Comparison of ENCODE assay signal across 9 mouse cellular contexts in genomic region chr11:115383701-115384474, GRCm38 (mm10). TPM values are rescaled to one million over a fixed set of nuclear protein-coding genes. Genes with fewer than 3 reads are reported as not detected.
DNase-seq lines count a peak whose midpoint lies in the region; ATAC-seq and TF ChIP-seq lines count a peak whose summit lies in the region.
"Had no signal": no experiment of that assay in that cellular context is flagged by ENCODE, and none has a peak within 500 bp of the region (broad histone marks: within the 10 kb centered on the region; RNA-seq: fewer than 3 reads in every experiment).

No protein-coding gene starts in this region.

- peaks cover 6% of the 10 kb centered on the region; the same call in 1 of the 2 replicates for H3K36me3 ChIP-seq in forebrain, embryonic 14.5 days (ENCODE audit: control insufficient read depth, insufficient read depth, low read length)
- no peaks in the 10 kb centered on the region for H3K36me3 ChIP-seq in kidney, postnatal 0 days (ENCODE audit: insufficient read depth, low read length)
- H3K36me3 ChIP-seq in thymus, adult 2 months (ENCODE audit: control insufficient read depth, insufficient read depth, low read length) = no peaks in the 10 kb centered on the region

- peak overlapping the region; percentile 92 for H3K4me3 ChIP-seq in gastrocnemius, adult 2 months
- peak overlapping the region; percentile 91 for H3K4me3 ChIP-seq in forebrain, embryonic 14.5 days (ENCODE audit: low read depth, low read length)
- H3K4me3 ChIP-seq in kidney, postnatal 0 days (replicated peaks; ENCODE audit: low read depth, low read length) = no peak overlapping the region
- no peak overlapping the region for H3K4me3 ChIP-seq in thymus, adult 2 months (ENCODE audit: control insufficient read depth, insufficient read depth, low read length)

- peaks cover 23% of the 10 kb centered on the region for H3K4me1 ChIP-seq in forebrain, embryonic 14.5 days (ENCODE audit: control insufficient read depth, insufficient read depth, low read length)
- peaks cover 25% of the 10 kb centered on the region; the same call in 1 of the 2 replicates for H3K4me1 ChIP-seq in kidney, postnatal 0 days (replicated peaks; ENCODE audit: insufficient read depth, low read length)
- peaks cover 10% of the 10 kb centered on the region for H3K4me1 ChIP-seq in thymus, adult 2 months (replicated peaks; ENCODE audit: control insufficient read depth, insufficient read depth, low read length)

- 32% methylated on average over 16 of the region's 16 CpGs for WGBS in forebrain, embryonic 14.5 days
- 50% methylated on average over 16 of the region's 16 CpGs for WGBS in kidney, postnatal 0 days
- WGBS in thymus, adult 2 months = 70% methylated on average over 16 of the region's 16 CpGs

- no peak for DNase-seq in gastrocnemius, adult 2 months
- DNase-seq in gastrocnemius, adult 18-20 months (ENCODE audit: low spot score) = no peak
- DNase-seq in MN1 (ENCODE audit: low spot score) = peak; percentile 69
- peak; percentile 81 for DNase-seq in forebrain, embryonic 14.5 days (ENCODE audit: low spot score)
- peak; percentile 29 for DNase-seq in kidney, postnatal 0 days (ENCODE audit: low spot score)
- peak; percentile 58 for DNase-seq in lung, postnatal 36 days
- peak; percentile 65 for DNase-seq in testis, postnatal 14 days (ENCODE audit: low spot score)
- no peak for DNase-seq in thymus, adult 2 months

- H3K9me3 ChIP-seq in forebrain, embryonic 14.5 days (replicated peaks; ENCODE audit: control insufficient read depth, low read length) = no peaks in the 10 kb centered on the region
- H3K9me3 ChIP-seq in kidney, postnatal 0 days (replicated peaks; ENCODE audit: low read length) = no peaks in the 10 kb centered on the region

- TF ChIP-seq POLR2A in thymus, adult 2 months (IDR thresholded peaks at IDR 0.05; ENCODE audit: control insufficient read depth, extremely low read depth, insufficient read depth, low read length, poor library complexity) = no peak

- TF ChIP-seq CTCF in gastrocnemius, adult 2 months (IDR thresholded peaks at IDR 0.05) = no peak
- TF ChIP-seq CTCF in kidney, postnatal 0 days (IDR thresholded peaks at IDR 0.05; ENCODE audit: low read depth) = no peak
- TF ChIP-seq CTCF in thymus, adult 2 months (IDR thresholded peaks at IDR 0.05; ENCODE audit: borderline replicate concordance, control insufficient read depth, extremely low read depth, insufficient read depth, low read length, poor library complexity) = no peak

- H3K4me2 ChIP-seq in forebrain, embryonic 14.5 days (ENCODE audit: low read length) = peak overlapping the region; percentile 88
- peak overlapping the region; percentile 82 for H3K4me2 ChIP-seq in kidney, postnatal 0 days (ENCODE audit: low read length)

- intact Hi-C loops in gastrocnemius, adult 2 months (cut with DNase I) = loop anchor here (10.0 kb wide), 1 partner anchor 709 kb away; the partner anchor contains the start of gene Ttyh2

- H3K27ac ChIP-seq in gastrocnemius, adult 2 months = peak overlapping the region; percentile 89
- H3K27ac ChIP-seq in forebrain, embryonic 14.5 days (ENCODE audit: low read depth, low read length) = peak overlapping the region; percentile 77
- peak overlapping the region; percentile 58 for H3K27ac ChIP-seq in kidney, postnatal 0 days
- H3K27ac ChIP-seq in thymus, adult 2 months (ENCODE audit: control insufficient read depth, insufficient read depth, low read length) = no peak overlapping the region
- H3K27ac ChIP-seq: macrophage had no signal

- peak; percentile 42; the same call in 1 of the 2 replicates for ATAC-seq in forebrain, embryonic 14.5 days
- ATAC-seq in kidney, postnatal 0 days (replicated peaks; ENCODE audit: low FRiP score, low read depth) = no peak

- H3K27me3 ChIP-seq in forebrain, embryonic 14.5 days (replicated peaks; ENCODE audit: control insufficient read depth, insufficient read depth, low read length) = no peaks in the 10 kb centered on the region
- no peaks in the 10 kb centered on the region for H3K27me3 ChIP-seq in kidney, postnatal 0 days (ENCODE audit: insufficient read depth, low read length)
- H3K27me3 ChIP-seq in thymus, adult 2 months (ENCODE audit: control insufficient read depth, insufficient read depth, low read length) = peaks cover 10% of the 10 kb centered on the region; the same call in 1 of the 2 replicates

- peak overlapping the region; percentile 98 for H3K9ac ChIP-seq in forebrain, embryonic 14.5 days (ENCODE audit: low read length)
- 0 out of 2 replicates have a peak overlapping the region, but pooled peaks have one; percentile 3 for H3K9ac ChIP-seq in kidney, postnatal 0 days (ENCODE audit: low read depth, low read length)

RNA-seq across cellular contexts. Expression of gene Cdr2l, which starts 2.2 kb away (rescaled TPM):
- total RNA-seq in gastrocnemius, adult 2 months (2021) = 1 to 10 TPM; 1.5 to 2.0 TPM
- 1 to 10 TPM; 1.2 to 1.5 TPM for total RNA-seq in gastrocnemius, adult 18-20 months (2021)
- 17.7 and 19.0 TPM in 2 replicates for polyA plus RNA-seq in forebrain, embryonic 14.5 days (2014; fragmentation: Nextera tagmentation; extraction: Ambion mirVana)
- polyA plus RNA-seq in kidney, postnatal 0 days (2015; fragmentation: Nextera tagmentation; extraction: Ambion mirVana) = 7.6 and 7.8 TPM in 2 replicates
- polyA plus RNA-seq in thymus, adult 2 months (2012; rRNA removed) = 14.3 and 15.1 TPM in 2 replicates
- polyA plus RNA-seq: macrophage had no signal

RNA-seq across cellular contexts. Expression of gene Hid1, which starts 16.3 kb away (rescaled TPM):
- total RNA-seq in gastrocnemius, adult 2 months (2021) = 1 to 10 TPM; 1.0 to 1.2 TPM
- total RNA-seq in gastrocnemius, adult 18-20 months (2021) = under 1 TPM; 0.81 to 0.96 TPM
- 32.0 and 36.3 TPM in 2 replicates for polyA plus RNA-seq in forebrain, embryonic 14.5 days (2014; fragmentation: Nextera tagmentation; extraction: Ambion mirVana)
- polyA plus RNA-seq in kidney, postnatal 0 days (2015; fragmentation: Nextera tagmentation; extraction: Ambion mirVana) = 4.5 and 5.4 TPM in 2 replicates
- polyA plus RNA-seq in thymus, adult 2 months (2012; rRNA removed) = 127 and 143 TPM in 2 replicates
- polyA plus RNA-seq: macrophage had no signal

RNA-seq across cellular contexts. Expression of gene Mrpl58, which starts 19.7 kb away (rescaled TPM):
- 10 to 100 TPM; 79.2 to 99.2 TPM for total RNA-seq in gastrocnemius, adult 2 months (2021)
- total RNA-seq in gastrocnemius, adult 18-20 months (2021) = 10 to 100 TPM; 90.3 to 95.5 TPM
- polyA plus RNA-seq in forebrain, embryonic 14.5 days (2014; fragmentation: Nextera tagmentation; extraction: Ambion mirVana) = 203 and 253 TPM in 2 replicates
- 225 and 232 TPM in 2 replicates for polyA plus RNA-seq in kidney, postnatal 0 days (2015; fragmentation: Nextera tagmentation; extraction: Ambion mirVana)
- 144 and 166 TPM in 2 replicates for polyA plus RNA-seq in thymus, adult 2 months (2012; rRNA removed)

RNA-seq across cellular contexts. Expression of gene Atp5h, which starts 35.9 kb away (rescaled TPM):
- total RNA-seq in gastrocnemius, adult 2 months (2021) = 100 to 1,000 TPM; 680 to 956 TPM
- 100 to 1,000 TPM; 772 to 857 TPM for total RNA-seq in gastrocnemius, adult 18-20 months (2021)
- polyA plus RNA-seq in forebrain, embryonic 14.5 days (2014; fragmentation: Nextera tagmentation; extraction: Ambion mirVana) = 768 and 904 TPM in 2 replicates
- 1,541 and 1,578 TPM in 2 replicates for polyA plus RNA-seq in kidney, postnatal 0 days (2015; fragmentation: Nextera tagmentation; extraction: Ambion mirVana)
- 118 and 155 TPM in 2 replicates for polyA plus RNA-seq in thymus, adult 2 months (2012; rRNA removed)

RNA-seq across cellular contexts. Expression of gene Kctd2, which starts 36.0 kb away (rescaled TPM):
- total RNA-seq in gastrocnemius, adult 2 months (2021) = 10 to 100 TPM; 14.8 to 22.3 TPM
- 10 to 100 TPM; 15.9 to 17.7 TPM for total RNA-seq in gastrocnemius, adult 18-20 months (2021)
- 17.8 and 17.9 TPM in 2 replicates for polyA plus RNA-seq in forebrain, embryonic 14.5 days (2014; fragmentation: Nextera tagmentation; extraction: Ambion mirVana)
- polyA plus RNA-seq in kidney, postnatal 0 days (2015; fragmentation: Nextera tagmentation; extraction: Ambion mirVana) = 19.8 and 22.2 TPM in 2 replicates
- polyA plus RNA-seq in thymus, adult 2 months (2012; rRNA removed) = 65.5 and 69.1 TPM in 2 replicates

Comparison
In these comparisons a context has a peak if more than half of its experiments do, and no peak if none do; other contexts are left out.
1. DNase-seq: peak in MN1 (single experiment), forebrain, embryonic 14.5 days (single experiment), kidney, postnatal 0 days (single experiment), lung, postnatal 36 days (single experiment) and testis, postnatal 14 days (single experiment); none in gastrocnemius, adult 2 months (single experiment), gastrocnemius, adult 18-20 months (single experiment) and thymus, adult 2 months (single experiment).
2. H3K4me3 ChIP-seq: peak in gastrocnemius, adult 2 months (single experiment) and forebrain, embryonic 14.5 days (single experiment); none in kidney, postnatal 0 days (single experiment) and thymus, adult 2 months (single experiment).